Mouse (Mus musculus) cerebellum, adult 9-11 months (tissue): Measurements from ENCODE around the gene Mettl5.
"Not testable (repeated sequence)": the region's sequence is repeated elsewhere in the genome, so short reads cannot be mapped to it uniquely, and the experiment has no call there.

ENCODE experiments used
- DNase-seq: peaks from one replicate; pipeline ENCODE4 v3.0.0; 2022

Gene Mettl5

DNA sequence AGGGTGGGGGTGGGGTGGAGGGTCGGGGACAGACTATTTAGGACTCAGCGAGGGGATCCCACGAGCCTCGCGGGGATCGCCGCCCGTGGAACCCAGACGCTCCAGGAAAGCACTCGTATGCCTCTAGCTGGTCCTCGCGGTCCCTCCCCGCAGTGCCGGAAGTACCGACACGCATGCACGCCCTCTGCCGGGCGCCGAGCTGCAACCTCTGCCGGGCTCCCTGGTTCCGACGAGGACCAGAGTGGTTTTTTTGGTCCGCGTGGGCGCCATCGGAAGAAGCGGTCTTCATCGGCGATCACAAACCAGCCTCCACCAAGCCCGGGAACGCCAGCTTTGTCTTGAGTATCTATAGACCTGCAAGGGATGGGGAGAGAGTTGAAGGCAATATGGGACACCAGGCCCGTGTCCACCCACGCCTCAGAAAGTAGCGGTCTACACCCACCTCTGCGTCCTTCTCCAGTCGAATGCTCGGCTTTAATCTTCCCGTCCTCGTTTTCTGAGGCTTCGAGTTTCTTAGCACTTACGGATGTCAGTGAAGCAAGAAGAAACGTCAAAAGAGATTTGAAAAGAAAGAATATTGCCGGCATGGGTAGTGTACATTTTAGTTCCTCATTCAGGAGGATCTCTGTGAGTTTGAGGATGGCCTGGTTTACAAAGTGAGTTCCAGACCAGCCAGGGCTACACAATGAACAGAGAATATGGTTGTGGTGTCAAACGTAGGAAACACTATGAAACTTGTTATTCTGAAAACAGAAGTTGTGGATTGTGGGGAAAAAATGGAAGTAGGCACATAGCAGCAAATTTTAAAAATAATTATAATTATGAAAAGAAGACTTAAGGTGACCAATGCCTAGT lies at the start of gene Mettl5:
TSS of gene Mettl5 (minus strand) at position 165 of the 855 bp plus-strand sequence.
- peak; percentile 84 for DNase-seq

DNA sequence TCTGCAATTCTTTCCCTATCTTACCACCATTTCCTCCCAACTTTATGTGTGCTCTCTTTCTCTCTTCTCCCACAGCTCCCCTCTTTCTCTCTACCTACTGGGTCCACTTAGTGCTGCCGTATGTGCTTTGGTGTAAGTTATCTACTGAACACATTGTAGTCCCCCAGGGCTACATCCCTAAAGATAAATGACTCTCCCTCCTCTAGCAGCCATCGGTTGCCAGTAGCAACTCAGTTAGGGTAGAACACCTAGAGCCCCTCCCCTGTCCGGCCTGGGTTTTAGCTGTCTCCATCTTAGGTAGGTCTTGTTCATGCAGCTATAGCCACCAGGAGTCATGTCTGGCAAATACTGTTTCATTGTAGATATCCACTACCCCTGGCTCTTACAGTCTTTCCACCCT lies 39.5 kb upstream of the Mettl5 start:
- DNase-seq = no peak

GRCm38 (mm10) chr2:69917301-69917700 lies 31.9 kb upstream of the Mettl5 start:
- DNase-seq = no peak

DNA sequence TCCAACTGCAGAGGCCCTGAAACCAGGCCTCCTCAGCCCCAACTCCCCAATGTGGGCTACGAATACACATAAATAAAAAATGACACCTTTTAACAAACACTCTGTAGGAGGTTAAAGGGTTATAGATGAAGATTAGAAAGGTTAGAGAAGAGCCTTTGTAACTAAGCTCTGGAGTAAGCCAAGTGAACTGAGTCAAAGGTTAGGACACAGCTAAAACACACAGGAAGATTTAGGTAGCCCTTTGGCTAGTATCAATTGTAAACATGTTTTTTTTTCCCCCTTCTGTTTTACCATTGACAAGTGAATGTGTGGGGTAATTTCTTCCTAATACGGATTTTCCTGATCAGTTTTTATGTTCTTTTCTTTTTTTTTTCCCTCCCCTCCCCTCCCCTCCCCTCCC lies 27.4 kb upstream of the Mettl5 start:
- DNase-seq = no peak

DNA sequence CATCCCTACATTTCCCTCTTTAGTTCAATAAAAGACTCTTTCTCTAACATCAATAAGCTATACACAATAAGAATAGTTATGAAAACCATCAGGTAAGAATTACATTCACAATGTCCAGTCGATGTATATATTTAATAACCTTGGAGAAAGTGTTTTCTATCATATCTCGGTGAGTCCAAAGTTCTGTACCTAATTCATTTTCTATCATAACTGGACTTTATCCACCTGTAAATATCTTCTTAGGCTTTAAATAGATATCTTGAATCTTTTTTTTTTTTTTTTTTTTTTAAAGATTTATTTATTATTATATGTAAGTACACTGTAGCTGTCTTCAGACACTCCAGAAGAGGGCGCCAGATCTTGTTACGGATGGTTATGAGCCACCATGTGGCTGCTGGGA lies 22.0 kb upstream of the Mettl5 start:
- not testable (repeated sequence) for DNase-seq

DNA sequence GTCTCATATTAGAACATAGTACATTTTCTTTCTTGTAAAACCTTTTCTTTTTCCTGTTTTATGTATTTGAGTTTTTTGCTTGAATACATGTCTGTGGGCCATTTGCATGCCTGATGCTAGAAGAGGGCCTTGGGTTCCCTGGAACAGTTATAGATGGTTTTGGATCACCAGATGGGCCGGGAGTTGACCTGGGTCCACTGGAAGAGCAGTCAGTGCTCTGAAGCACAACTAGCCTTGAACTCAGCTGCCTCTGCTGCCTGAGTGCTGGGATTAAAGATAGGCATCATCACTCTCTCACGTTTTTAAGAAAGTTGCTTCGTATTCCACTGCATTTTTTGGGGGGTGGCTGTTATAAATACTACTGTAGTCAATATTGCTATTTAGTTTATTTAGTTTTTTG lies 18.1 kb upstream of the Mettl5 start:
- DNase-seq = no peak

- peak; percentile 63 for DNase-seq
Observed at GRCm38 (mm10) chr2:69897618-69898575, 12.5 kb upstream of the Mettl5 start.

DNA sequence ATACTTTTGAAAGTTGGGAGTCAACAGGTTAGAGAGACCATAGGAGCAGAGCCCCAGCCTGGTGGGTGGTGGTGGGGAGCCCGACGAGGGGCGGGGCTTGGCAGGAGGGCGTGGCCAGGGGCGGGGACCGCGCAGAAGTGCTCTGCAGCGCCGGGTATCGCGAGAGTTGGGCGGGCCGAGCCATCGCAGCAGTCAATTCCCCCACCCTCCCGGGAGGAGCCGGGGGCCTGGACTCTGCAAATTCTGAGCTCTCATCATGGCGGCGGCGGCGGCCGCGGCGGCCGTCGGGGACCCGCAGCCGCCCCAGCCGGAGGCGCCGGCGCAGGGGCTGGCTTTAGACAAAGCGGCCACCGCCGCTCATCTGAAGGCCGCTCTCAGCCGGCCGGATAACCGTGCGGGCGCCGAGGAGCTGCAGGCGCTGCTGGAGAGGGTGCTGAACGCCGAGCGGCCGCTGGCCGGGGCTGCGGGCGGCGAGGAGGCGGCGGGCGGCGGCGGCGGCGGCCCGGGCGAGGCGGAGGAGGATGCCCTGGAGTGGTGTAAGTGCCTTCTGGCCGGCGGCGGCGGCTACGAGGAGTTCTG lies 11.7 kb upstream of the Mettl5 start, which contains the start of gene Ubr3:
TSS of gene Ubr3 (plus strand) at position 208 of the 579 bp plus-strand sequence.
- peak; percentile 96 for DNase-seq

DNA sequence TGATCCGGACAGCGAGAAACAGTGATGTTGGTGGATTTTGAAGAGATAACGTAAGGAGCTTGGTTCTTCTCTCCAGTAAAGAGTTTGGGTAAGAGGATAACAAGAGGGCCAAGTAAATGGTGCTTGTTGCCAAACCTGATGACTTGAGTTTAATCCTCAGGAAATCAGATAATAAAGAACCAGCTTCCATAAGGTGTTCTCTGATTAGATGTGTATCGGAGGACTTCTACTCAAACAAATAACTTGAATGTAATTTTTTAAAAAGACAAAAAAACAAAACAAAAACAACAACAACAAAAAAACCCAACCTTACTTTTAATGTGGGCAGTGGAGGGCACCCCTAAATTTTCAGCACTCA lies 10.8 kb upstream of the Mettl5 start:
- no peak for DNase-seq

GRCm38 (mm10) chr2:69895502-69896223 lies 10.2 kb upstream of the Mettl5 start:
- peak; percentile 16 for DNase-seq

DNA sequence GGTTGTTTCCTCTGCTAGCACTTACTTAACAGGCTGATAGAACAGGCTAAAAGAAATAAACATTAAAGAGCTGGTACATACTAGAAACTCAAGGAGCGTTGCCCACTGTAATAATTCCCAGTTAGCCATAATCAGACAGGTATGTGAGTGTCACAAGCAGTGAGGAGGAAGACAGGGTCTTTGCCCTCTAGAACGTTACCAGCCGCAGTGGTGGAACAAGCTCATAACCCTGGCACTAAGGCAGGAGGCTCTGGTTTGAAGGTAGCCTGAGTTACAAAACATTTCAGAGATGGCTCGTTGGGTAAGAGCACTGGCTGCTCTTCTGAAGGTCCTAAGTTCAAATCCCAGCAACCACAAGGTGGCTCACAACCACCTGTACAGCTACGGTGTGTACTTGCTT lies 8.5 kb upstream of the Mettl5 start:
- DNase-seq = no peak

DNA sequence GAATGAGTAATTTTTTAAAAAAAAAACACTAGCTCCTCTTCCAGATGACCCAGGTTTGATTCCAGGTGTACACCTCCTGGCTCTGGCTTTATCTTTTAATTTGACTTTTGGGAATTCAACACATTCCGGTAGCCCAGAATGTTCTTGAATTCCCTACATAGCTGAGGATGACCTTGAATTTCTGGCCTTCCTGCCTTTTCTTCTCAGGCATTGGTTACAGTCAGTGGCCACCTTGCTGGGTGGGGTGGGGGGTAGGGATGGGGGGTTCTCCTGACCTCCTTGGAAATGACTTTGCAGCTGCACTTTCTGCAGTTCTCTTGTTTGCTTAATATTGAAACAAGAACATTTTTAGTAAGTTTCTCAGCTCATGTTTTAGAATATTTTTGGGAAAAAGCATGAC lies 7.7 kb upstream of the Mettl5 start:
- DNase-seq = no peak

GRCm38 (mm10) chr2:69890843-69891242 lies 5.4 kb upstream of the Mettl5 start:
- no peak for DNase-seq

GRCm38 (mm10) chr2:69888957-69889356 lies 3.5 kb upstream of the Mettl5 start:
- DNase-seq = no peak

GRCm38 (mm10) chr2:69885050-69885449 lies 365 bp downstream of the Mettl5 start:
- DNase-seq = no peak

DNA sequence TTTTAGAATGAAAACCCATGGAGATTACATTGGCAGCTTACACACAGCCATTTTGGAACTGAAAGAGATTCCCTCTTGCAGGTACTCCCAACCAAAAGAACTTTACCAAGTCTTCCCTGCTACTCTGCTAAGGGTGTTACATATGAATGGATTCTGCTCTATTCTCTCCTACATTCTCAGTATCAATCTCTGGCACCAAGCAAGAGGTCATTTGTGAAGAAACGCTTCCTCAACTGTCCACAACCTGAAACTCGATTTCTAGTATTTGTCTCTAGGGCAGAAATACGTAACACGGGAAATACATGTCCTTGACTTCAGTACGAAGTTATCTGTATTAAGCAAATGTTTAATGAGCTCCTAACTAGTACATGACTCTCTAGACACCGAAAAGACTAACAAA lies 834 bp downstream of the Mettl5 start:
- DNase-seq = no peak

DNA sequence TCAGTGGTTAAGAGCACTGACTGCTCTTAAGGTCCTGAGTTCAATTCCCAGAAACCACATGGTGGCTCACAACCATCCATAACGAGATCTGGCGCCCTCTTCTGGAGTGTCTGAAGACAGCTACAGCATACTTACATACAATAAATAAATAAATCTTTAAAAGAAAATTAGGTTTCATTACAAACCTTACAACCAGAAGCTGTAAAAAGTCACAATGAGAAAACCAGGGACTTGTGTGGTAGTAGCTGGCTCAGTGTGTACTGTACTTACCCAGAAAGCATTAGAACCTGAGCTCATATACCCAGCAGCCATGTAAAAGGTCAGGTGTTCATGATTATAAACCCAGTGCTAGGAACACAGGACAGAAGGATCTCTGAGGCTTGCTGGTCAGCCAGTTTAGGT lies 1.4 kb downstream of the Mettl5 start:
- DNase-seq = no peak

- DNase-seq = no peak
Observed at GRCm38 (mm10) chr2:69862117-69862657, 23.2 kb downstream of the Mettl5 start.

DNA sequence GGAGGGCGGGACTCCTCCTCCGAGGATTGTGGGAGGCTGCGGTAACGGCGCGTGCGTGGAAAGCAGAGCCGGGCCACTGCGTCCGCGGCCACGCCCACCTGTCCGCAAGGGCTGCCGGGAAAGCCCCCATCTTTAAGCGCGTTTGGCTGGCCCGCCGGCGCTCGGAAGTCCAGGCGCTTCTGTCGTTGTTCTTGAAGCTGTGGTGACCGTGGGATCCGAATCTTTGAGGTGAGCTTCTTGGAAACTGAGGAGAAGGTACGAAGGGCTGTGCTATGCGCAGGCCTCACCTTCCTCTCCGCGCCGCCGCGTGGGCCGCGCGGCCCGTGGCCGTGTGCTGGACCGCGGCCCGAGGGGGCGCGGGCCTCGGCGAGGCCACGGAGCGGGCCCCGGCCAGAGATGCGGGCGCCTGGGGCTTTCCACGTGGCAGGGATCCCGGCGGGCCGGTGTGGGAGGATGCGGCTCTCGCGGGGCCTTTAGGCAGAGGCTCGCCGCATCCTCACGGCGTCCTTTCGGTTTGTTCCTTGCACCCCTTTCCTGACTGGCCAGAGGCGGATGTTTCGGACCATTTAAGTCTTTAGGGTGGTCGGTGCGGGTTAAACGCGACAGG lies 23.8 kb downstream of the Mettl5 start, which contains the start of gene Ssb:
TSS of gene Ssb (plus strand) at position 78 of the 607 bp plus-strand sequence.
- peak; percentile 92 for DNase-seq

GRCm38 (mm10) chr2:69860972-69861452 lies 24.4 kb downstream of the Mettl5 start:
- peak; percentile 56 for DNase-seq

DNA sequence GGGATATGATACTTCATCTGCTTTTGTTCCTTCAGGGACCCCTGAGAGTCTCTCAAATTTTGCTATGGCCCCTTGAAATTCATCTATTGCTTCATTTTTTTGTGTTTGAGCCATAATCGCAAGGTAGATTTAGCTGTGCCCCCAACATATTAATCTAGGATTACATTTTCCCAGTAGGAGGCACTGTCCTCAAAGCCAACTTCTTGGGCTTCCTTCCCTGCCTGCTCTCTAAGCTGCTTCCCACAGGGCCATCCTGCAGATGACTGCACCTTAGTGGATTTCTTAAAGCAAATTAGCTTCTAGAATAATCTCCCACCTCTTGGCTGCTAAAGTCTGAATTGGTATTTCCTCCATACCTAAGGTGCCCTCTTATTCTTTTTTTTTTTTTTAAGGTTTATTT lies 27.5 kb downstream of the Mettl5 start:
- DNase-seq = no peak

GRCm38 (mm10) chr2:69856392-69856791 lies 29.0 kb downstream of the Mettl5 start:
- no peak for DNase-seq
